Mouse (Mus musculus) erythroblast, embryonic 14.5 days (primary cell): ENCODE measurements around the gene Nppa.

Source experiments
- GATA1 ChIP-seq: IDR thresholded peaks from 2 replicates; pipeline ENCODE4 v1.6.1; 2012; ENCODE audit warnings: low read length, inconsistent platforms, mixed read lengths
- TAL1 ChIP-seq: IDR thresholded peaks from 3 replicates; pipeline ENCODE4 v1.6.1; 2012; ENCODE audit warnings: low read length, inconsistent platforms, mixed read lengths

DNA sequence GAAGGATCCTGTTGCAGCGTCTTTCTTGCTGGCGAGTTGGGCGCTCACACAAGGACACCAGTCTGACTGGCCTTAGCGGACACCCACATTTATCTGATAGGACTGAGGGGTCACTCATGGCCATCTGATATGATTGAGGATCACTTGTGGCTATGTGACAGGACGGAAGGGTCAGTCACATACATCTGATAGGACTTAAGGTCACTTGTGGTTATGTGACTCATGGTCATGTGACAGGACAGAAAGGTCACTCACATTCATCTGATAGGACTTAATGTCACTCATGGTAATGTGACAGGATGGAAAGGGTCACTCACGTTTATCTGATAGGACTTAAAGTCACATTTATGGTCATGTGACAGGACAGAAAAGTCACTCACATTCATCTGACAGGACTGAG, 22.1 kb upstream of the Nppa start:
- TF ChIP-seq TAL1 (no peak), GATA1 (no peak)
